Mouse (Mus musculus): ENCODE results near the gene Pik3ip1.

The Pik3ip1 gene

DNA sequence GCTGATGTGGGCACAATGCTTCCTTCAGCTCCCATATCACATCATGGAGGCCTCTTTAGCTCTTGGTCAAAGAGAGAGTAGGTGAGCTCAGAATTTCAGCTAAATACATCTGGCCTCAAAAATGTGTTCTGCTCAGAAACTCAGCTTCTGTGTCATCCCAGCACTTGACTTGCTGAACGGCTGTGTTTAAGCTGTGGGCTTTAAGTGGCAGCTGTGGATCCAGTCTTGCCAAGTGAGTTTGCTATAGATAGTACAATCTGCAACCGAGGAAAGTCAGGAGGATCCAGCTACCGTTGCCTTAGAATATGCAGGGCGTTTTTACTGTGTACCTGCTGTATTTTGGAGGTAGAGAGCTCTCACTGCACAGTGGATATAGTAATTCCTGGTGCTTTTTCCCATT is 27.8 kb upstream of the Pik3ip1 start:
- intact Hi-C loops (cut with DNase I), result no loop called here

DNA sequence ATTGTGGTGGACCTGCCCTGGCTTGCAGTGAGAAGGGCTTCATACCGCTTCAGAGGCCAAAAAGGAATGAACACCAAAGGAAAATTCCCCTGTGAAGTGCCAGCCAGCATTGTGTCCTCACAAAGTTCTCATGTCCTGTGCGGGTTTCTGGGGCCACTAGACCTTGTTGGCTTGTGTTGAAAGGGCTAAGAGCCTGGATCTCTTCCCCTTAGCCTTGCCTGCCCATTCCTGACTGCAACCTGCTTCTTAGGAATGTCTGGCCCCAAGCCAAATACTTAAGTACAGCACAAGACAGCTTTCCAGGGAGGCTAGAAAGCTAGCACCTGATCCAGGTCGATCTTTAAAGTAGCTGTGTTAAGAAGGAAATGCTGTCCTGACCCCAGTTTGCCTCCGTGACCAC is 27.4 kb upstream of the Pik3ip1 start:
- intact Hi-C loops (cut with DNase I), result no loop called here

DNA sequence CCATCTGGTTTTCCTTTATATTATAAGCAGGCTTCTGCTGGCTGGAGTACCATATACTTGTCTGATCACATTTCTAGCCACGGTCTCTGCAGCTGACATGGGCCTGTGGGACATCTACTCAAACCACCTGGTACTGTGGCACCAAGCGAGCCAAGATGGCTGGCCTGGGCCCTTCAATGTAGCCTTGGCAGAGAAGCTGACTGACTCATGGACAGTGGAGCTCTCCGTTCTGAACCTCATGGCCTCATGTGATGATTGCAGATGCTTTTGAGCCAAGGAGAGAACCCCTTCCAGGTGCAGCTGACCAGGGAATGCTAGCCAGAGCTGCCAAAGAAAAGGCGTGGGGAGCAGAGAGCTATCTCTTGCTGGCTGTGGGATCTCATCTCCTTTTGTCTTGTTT is 24.4 kb upstream of the Pik3ip1 start:
- intact Hi-C loops (cut with DNase I), result no loop called here

DNA sequence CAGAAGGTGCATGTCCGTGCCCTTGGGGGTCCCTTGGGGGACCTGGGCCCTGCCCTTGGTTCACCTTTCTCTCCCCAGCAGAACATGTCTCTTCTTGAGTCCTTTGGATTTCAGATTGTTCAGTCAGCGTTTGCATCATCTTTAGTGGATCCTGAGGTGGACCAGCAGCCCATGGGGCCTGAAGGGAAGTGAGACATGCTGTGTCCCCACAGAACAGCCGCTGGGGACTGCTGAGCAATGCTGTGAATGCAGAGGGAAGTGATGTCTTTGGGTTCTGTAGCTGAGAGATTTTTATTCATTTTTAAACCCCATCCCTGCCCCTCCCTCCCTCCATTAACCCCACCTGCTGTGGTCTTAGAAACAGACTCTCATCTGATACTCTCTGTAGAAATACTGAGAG is 22.3 kb upstream of the Pik3ip1 start:
- intact Hi-C loops (cut with DNase I), result no loop called here

DNA sequence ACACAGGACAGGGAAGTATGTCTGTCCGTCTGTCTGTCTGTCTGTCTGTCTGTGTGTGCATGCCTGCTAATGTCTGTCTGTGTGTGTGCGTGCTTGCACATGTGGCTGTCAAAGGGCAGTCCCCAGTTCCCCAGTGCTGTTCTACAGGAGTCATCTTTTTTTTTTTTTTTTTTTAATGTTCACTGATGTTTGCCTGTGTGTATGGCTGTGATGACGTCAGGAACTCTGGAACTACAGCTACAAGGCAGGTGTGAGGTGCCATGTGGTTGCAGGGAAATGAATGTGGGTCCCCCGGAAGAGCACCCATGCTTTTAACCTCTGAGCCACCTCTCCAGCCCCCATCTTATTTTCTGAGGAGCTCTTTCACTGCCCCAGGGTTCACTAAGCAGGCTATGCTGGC is 20.3 kb upstream of the Pik3ip1 start:
- intact Hi-C loops (cut with DNase I), result no loop called here

DNA sequence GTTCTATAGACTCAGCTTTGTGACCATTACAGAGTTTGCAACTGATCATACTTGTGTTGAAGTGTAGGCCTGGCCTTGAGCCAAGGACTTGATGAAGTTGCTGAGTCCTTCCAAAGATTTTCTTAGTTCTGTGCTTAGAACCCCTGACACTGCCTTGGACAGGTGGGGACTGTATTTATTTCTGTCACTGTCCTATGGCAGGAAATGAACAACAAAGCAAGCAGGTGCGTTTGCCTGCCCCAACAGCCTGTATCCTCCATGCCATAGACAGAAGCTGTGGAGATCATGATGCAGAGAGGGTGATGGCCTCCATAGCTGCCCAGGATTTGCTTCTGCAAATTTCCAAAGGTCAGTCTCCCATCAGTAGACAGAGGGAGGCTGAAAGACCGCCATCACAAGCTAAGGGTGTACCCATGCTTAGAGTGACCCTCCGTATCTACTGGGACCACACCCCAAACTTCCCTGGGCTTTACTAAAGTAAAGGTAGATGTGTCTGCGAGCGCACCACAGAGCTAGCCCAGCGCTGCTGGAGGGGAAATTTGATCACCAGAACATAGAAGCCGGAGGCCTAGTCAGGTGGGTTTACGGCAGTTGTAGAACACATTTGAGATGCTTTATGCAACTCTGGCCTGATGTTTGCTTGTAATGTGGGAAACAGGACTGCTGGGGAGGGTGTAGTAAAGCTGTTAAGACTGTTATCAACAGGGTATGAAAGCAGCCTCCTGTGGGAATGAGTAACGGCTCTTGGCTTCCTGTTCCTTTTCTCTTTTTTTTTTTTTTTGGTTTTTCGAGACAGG is 19.2 kb upstream of the Pik3ip1 start:
- intact Hi-C loops (cut with DNase I), result no loop called here

DNA sequence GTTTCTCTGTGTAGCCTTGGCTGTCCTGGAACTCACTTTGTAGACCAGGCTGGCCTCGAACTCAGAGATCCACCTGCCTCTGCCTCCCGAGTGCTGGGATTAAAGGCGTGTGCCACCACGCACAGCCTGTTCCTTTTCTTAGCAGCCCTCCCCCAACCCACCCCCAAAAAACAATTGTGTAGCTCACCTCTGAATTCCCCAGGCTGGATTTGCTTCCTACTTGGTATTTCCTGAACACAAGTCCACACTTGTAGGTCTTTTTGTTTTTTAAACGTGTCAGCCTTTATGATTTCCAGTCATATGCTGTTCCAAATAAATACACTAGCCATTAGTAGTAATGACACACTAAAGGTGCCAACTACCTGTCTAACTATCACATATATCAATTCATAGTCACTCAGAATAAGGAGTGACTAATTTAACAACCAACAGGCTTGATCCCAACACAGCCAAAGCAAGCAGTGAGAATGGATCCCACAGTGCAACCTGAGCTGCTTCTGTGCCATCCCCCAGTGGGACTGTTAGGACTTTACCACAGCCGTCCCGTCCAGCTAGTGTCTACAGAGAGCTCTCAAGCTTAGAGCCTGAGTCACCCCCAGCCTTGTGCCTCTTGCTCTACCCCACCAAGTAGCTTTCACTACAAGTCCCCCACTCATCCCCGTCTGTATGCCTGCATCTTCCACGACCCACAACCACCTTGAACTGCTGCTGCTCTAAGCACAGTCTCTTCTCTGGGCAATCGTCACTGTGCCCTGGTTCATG is 18.4 kb upstream of the Pik3ip1 start:
- intact Hi-C loops (cut with DNase I), result no loop called here

DNA sequence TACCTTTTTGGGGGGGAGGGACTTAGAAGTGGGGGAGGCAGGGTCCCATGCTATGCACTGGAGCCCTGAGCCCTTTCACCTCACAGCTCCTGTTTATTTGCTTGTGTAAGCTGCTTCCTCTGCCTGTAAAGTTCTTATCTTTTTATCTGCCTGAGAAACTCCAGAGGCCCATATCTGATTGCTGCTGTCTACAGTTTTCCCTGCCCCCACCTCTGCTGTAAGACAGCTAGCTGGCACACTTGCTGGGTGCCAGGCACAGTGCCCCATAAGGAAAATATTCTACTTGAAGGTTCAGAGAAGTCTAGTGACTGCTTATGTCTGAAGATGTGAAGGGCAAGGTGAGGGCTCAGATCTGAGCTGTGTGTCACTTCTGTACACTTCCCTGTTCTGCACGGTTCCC is 16.9 kb upstream of the Pik3ip1 start:
- intact Hi-C loops (cut with DNase I), result no loop called here

DNA sequence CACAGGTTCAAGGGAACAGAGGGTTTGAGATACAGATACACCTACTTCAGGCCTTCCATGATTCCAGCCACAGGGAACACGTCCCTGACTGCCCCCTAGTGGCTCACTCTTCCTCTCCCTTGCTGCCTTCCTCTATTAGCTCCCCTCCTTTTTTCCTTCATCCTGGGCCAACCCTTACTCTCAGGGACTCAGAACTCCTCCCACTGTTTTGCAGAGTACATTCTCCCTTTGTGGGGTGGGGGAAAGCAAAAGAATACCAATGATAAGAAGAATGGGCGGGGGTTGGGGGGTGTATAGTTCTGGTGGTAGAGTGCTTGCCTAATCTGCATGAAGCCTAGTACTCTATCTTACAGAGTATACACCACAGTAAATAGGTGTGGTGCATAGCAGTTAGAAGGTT is 16.1 kb upstream of the Pik3ip1 start:
- intact Hi-C loops (cut with DNase I), result no loop called here

DNA sequence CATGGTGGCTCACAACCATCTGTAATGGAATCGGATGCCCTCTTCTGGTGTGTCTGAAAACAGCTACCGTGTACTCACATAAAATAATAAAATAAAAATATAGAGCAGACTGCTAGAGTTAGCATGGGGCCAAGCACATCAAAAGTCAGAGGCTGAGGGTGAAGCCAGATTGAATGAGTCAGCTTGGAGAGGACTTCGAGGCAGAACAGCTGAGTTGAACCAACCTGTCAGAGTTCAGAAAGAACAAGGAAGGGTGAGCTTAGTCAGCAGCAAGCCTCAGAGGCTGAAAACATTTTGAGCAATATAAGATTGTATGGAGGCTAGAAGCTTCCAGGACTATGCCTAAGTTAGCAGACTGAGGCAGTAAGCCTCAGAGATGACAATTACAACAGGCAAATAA is 11.9 kb upstream of the Pik3ip1 start:
- intact Hi-C loops (cut with DNase I), result no loop called here

DNA sequence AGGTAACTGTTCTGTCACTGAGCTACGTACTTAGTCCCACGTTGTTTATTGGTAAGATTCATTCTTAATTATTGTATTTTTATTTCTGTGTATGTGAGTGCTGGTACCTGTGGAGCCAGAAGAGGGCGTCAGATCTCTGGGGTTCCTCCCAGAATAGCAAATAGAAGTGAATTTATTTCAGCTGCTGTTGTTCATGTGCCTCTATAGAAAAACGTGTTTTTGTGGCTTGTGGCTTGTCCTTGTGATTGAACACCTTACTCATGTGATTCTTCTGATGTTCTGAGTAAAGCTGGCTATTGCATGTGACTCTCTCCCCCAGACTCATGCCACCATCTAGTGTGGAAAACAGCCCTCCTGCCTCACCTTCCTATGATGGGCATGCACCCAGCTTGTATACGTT is 1.9 kb upstream of the Pik3ip1 start:
- intact Hi-C loops (cut with DNase I), result no loop called here

DNA sequence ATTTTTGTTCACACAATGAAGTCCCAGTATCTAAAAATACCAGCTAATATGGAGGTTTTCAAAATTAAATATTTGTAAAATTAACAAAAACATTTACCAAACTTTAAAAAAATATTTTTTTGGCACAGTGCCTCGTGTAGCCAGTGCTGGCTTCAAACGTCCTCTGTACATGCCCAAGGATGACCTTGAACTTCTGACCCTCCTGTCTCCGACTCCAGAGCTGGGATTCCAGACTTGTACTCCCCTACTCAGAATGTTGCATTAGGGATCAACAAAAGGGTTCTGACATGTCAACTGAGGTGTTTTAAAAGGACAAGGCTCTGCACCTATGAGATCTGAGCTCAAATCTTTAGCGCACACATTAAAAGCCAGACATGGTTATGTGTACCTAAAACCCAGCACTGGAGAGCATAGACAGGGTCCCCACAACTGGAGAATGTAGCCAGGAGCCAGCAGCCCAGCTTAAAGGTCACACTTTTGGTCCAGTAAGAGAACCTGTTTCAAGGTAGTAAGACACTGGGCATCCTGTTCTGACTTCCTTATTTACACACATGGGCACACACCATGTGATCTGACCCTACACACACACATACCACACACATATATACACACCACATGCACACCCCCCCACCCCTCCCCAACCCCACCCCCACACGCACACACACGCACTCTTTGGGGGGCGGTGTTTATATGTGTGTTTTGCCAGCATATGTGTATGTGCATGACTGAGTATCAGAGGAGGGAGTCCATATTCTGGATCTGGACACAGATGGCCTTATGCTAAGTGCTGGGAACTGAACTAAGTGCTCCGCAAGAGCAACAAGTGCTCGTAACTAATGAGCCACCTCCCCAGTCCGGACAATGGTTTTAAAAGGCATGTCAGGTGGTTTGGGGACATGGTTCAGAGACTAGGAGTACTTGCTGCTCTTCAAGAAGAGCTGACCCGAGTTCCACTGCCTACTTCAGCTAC is 1.1 kb upstream of the Pik3ip1 start:
- intact Hi-C loops (cut with DNase I), result no loop called here

DNA sequence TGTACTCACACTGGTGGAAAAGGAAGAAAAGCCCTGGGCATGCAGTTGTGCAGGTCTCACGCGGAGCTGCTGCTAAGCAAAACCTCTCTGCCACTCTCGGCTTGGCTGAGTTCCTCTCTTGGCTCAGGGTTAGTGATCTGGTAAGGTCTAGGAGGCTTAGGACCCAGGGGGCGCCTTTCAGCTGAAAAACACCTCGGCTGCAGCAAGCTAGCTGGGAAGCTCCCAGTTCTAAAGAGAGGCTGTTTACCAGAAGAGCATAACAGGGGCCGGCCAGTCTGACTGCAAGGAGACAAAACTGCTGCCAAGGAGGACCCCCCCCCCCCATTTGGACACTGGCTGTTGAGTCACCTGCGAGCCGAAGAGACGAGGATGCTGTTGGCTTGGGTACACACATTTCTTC is 365 bp downstream of the Pik3ip1 start:
- intact Hi-C loops (cut with DNase I), result no loop called here

DNA sequence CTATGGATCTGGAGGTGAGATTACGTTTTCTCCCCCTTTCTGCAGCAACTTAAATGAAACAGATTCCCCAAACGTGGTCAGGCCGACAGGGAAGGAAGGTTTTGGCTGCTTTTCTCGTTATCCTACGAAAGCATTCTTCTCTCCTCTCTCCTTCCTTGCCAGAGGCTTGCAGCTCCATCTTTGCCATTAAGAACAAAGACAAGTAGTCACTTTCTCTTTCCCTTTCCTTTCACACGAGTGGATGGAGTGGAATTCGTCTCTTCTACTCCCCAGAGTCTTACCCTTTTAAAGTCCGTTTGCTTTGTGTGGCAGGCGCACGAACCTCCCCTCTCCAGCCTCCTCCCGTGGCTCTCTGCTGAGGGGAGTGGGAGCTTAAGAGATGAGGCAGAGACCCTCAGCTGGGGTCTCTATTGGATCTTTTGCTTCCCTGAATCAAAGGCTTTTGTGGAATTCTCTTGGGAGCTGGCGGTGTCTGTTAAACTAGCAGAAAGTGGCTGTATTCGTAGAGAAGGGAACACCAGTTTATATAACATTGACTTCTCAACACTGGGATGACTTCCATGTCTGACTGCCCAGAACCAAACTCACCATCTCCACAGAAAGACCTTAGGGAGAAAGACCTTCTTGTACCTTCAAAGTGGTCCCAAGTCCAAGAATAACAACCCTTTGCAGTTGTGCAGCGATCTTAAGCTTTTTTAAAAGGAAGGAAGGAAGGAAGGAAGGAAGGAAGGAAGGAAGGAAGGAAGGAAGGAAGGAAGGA is 970 bp downstream of the Pik3ip1 start:
- intact Hi-C loops (cut with DNase I), result no loop called here

DNA sequence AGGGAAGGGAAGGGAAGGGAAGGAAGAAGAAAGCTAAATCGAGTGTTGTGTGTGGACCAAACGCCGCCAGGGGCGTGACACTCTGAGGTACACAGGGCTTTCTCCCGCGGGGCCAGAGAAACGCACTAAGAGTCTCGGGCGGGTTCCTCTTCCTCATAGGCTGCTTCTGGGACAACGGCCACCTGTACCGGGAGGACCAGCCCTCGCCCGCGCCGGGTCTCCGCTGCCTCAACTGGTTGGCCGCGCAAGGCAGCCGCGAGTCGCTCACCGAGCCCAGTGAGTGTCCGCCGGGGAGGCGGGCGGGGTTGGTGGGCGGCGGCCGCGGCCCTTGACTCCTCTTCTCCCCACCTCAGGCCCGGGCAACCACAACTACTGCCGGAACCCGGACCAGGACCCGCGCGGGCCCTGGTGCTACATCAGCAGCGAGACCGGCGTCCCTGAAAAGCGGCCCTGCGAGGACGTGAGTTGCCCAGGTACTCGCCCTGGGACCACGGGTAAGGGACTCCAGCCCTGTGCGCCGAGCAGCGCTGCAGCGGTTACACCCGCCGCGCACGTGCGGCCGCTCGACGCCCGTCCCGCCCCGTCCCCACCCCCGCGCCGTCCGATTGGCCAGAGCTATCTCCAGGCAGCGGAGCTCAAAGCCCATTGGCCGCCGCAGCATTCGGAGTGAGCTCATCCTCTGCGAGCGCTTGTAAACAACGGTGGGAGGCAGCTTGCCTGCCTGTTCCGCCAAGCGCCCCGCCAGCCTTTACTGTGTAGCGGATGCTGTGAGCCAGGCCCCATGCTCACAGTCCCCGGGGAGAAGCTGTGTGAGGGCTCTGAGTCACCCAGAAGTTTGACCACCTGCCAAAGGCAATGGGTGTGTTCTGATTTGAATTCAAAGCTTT is 1.8 kb downstream of the Pik3ip1 start:
- intact Hi-C loops (cut with DNase I), result loop anchor here (2.0 kb wide), 1 partner anchor 65 kb away; the partner anchor contains the start of gene Drg1

DNA sequence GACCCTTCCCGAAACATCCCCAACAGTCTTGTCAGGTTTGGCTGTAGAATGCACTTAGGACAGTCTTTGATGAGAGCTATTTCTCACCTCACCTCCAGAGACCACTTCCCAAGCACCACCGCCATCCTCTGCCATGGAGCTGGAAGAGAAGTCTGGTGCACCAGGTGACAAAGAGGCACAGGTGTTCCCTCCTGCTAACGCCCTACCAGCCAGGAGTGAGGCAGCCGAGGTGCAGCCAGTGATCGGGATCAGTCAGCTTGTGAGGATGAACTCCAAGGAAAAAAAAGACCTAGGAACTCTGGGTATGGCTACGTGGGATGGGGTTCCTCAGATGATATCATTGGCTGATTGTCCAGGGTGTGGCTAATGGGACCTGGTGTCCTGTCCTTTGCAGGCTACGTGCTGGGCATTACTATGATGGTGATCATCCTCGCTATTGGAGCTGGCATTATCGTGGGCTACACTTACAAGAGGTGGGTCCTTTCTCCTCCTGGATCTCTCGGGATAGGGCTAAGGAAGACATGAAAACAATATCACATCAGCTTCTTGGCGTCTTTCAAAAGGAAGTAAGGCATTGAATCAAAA is 3.0 kb downstream of the Pik3ip1 start:
- intact Hi-C loops (cut with DNase I), result loop anchor here (2.0 kb wide), 1 partner anchor 66 kb away; the partner anchor contains the start of gene Drg1

DNA sequence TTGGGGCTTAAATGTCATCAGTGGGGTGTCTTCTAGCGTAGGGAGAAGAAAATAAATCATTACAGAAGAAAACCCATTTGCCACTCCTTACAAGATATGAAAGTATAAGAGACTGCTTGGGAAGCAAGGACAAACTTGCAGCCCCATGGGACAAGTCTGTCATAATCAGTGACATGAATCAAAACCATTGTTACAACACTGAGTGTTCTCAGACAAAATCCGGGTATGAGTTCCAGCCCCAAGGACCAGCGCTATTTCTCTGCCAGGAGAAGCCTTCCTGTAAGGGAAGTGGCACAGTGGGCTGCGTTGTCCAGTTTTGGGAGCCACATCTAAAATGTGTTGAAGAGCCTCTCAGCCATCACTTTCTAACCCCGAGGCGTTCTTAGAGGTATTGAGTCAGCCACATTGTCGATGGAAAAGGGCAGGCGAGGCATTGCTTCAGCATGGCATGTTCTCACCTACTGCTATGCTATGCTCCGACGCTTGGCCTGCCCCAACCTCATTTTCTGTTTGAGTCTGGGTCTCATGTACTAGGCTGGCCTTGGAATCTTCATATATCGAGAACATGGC is 4.0 kb downstream of the Pik3ip1 start:
- intact Hi-C loops (cut with DNase I), result no loop called here

DNA sequence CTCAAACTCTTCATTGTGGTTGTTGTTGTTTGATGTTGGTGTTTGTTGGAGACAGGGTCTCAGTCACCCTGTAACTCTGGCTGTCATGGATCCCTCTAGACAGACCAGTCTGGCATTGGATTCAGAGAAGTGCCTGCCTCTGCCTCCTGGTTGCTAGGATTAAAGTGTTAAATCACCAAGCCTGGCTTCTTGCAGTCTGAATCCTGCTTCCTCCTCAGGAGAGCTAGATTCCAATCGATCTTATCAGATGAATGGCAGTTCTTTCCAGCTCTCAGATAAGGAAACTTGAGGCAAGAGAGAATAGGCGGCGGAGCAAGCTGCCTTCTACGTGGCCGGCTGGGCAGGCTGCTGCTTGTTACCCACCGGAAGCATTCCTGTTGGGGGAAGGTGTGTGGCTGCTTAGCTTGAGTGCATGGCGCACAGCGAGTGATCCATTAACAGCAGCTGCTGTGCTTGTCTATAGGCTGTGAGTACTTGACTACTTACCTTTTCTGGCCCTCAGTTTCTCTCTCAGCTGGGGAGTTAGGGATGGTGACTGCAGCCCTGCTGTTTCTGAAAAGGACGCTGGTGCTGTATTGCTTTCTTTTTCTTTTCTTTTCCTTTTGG is 4.6 kb downstream of the Pik3ip1 start:
- intact Hi-C loops (cut with DNase I), result no loop called here
